Mouse (Mus musculus) stomach, postnatal 0 days (tissue): ENCODE data around the gene Rsph14.

ENCODE experiments used
- CTCF ChIP-seq: IDR thresholded peaks from 2 replicates; pipeline ENCODE4 v1.5.1; 2016; ENCODE audit warnings: antibody characterized with exemption, low read depth, mild to moderate bottlenecking, moderate library complexity
- EP300 ChIP-seq: optimal IDR thresholded peaks from 2 replicates; pipeline ENCODE3; 2016; ENCODE audit warnings: antibody characterized with exemption

- TF ChIP-seq CTCF (no peak), EP300 (no peak)
These were observed 79.4 kb downstream of the Rsph14 start for GRCm38 (mm10) chr10:74952830-74953443.
